Mouse (Mus musculus) midbrain, embryonic 14.5 days (tissue): ENCODE data around the gene Srsf2. TPM values are rescaled to one million over a fixed set of nuclear protein-coding genes. Genes with fewer than 3 reads are reported as not detected.

Source experiments
- ATAC-seq: fragments of 200-750 bp; cut with Nextera tagmentation; 2 replicates; pipeline ENCODE4 v1.8.0; 2017; ENCODE audit warnings: moderate number of reproducible peaks, moderate library complexity; ENCODE audit not compliant: low FRiP score, low TSS enrichment
- DNase-seq: peaks from one replicate; pipeline ENCODE4 v3.0.0-alpha.2; 2015
- H3K27ac ChIP-seq: fragments of 300-500 bp; sonication (generic); replicated peaks from 2 replicates; pipeline ENCODE4 v1.5.1; 2014; ENCODE audit warnings: mild to moderate bottlenecking, low read depth, low read length, moderate library complexity
- H3K27me3 ChIP-seq: fragments of 300-500 bp; sonication (generic); 2 replicates; pipeline ENCODE4 v1.6.1; 2014; ENCODE audit warnings: low read length, control low read depth, mixed read lengths; ENCODE audit not compliant: control insufficient read depth, insufficient read depth
- H3K36me3 ChIP-seq: fragments of 300-500 bp; sonication (generic); 2 replicates; pipeline ENCODE4 v1.6.1; 2014; ENCODE audit warnings: low read length, control low read depth; ENCODE audit not compliant: control insufficient read depth, insufficient read depth
- H3K4me1 ChIP-seq: fragments of 300-500 bp; sonication (generic); 2 replicates; pipeline ENCODE4 v1.6.1; 2014; ENCODE audit warnings: mild to moderate bottlenecking, antibody characterized with exemption, low read length, control low read depth; ENCODE audit not compliant: control insufficient read depth, insufficient read depth
- H3K4me2 ChIP-seq: fragments of 300-500 bp; sonication (generic); 2 replicates; pipeline ENCODE4 v1.6.1; 2014; ENCODE audit warnings: mild to moderate bottlenecking, low read length, moderate library complexity
- H3K4me3 ChIP-seq: fragments of 300-500 bp; sonication (generic); replicated peaks from 2 replicates; pipeline ENCODE4 v1.5.1; 2014; ENCODE audit warnings: low read depth, low read length
- H3K9ac ChIP-seq: fragments of 300-500 bp; sonication (generic); replicated peaks from 2 replicates; pipeline ENCODE4 v1.6.1; 2014; ENCODE audit warnings: mild to moderate bottlenecking, low read length, moderate library complexity
- H3K9me3 ChIP-seq: fragments of 300-500 bp; sonication (generic); 2 replicates; pipeline ENCODE4 v1.6.1; 2016; ENCODE audit warnings: low read length, control low read depth, mixed read lengths; ENCODE audit not compliant: control insufficient read depth
- WGBS: fragments of 180-500 bp; shearing (Covaris S2); extraction: QIAGEN DNeasy Blood & Tissue Kit; methylation state at CpG from one replicate; pipeline ENCODE4 v1.1.7; 2014; 5-methylcytosine and 5-hydroxymethylcytosine counted together
- polyA plus RNA-seq: library from polyadenylated mRNA; unstranded; fragments of >200 nt; fragmentation: Nextera tagmentation; extraction: Ambion mirVana; gene quantifications from 2 replicates; pipeline ENCODE4 v1.2.1, GENCODE M21; 2014

Srsf2 gene
- polyA plus RNA-seq, 1 experiment from 2014 or later, result 650 TPM

- DNase-seq (no peak), ATAC-seq (no peak)
- no peak overlapping the region for H3K27ac ChIP-seq
- H3K4me3 ChIP-seq, result no peak overlapping the region
- H3K4me2 ChIP-seq, result no peak overlapping the region
- no peak overlapping the region for H3K9ac ChIP-seq
- H3K27me3 ChIP-seq, result no peaks in the 10 kb centered on the region
- no peaks in the 10 kb centered on the region for H3K9me3 ChIP-seq
- WGBS, result 89% methylated on average over 10 of the region's 10 CpGs
- no peaks in the 10 kb centered on the region for H3K36me3 ChIP-seq
- no peaks in the 10 kb centered on the region for H3K4me1 ChIP-seq
Observed at GRCm38 (mm10) chr11:116882446-116882845, 29.6 kb upstream of the Srsf2 start.

- Histone ChIP-seq H3K9ac (no peak overlapping the region), H3K27me3 (no peaks in the 10 kb centered on the region), H3K36me3 (no peaks in the 10 kb centered on the region), H3K9me3 (no peaks in the 10 kb centered on the region), H3K4me1 (no peaks in the 10 kb centered on the region), H3K4me3 (no peak overlapping the region), H3K4me2 (no peak overlapping the region), H3K27ac (no peak overlapping the region)
- DNase-seq (no peak), ATAC-seq (no peak)
- 45% methylated on average over 5 of the region's 5 CpGs for WGBS
Observed at GRCm38 (mm10) chr11:116881440-116881839, 28.5 kb upstream of the Srsf2 start.

- ATAC-seq (no peak), DNase-seq (no peak)
- Histone ChIP-seq H3K9me3 (no peaks in the 10 kb centered on the region), H3K4me2 (no peak overlapping the region), H3K4me1 (no peaks in the 10 kb centered on the region), H3K27ac (no peak overlapping the region), H3K36me3 (no peaks in the 10 kb centered on the region), H3K4me3 (no peak overlapping the region), H3K9ac (no peak overlapping the region), H3K27me3 (no peaks in the 10 kb centered on the region)
- 69% methylated on average over 7 of the region's 7 CpGs for WGBS
Observed at GRCm38 (mm10) chr11:116880839-116881238, 27.9 kb upstream of the Srsf2 start.

- ATAC-seq (no peak), DNase-seq (no peak)
- Histone ChIP-seq H3K4me1 (no peaks in the 10 kb centered on the region), H3K9ac (no peak overlapping the region), H3K27ac (no peak overlapping the region), H3K4me3 (no peak overlapping the region), H3K4me2 (no peak overlapping the region), H3K36me3 (peaks cover 17% of the 10 kb centered on the region), H3K9me3 (no peaks in the 10 kb centered on the region), H3K27me3 (no peaks in the 10 kb centered on the region)
- WGBS, result 92% methylated on average over 8 of the region's 8 CpGs
Observed at GRCm38 (mm10) chr11:116878454-116878853, 25.6 kb upstream of the Srsf2 start.

GRCm38 (mm10) chr11:116873987-116874386 is 21.1 kb upstream of the Srsf2 start:
- DNase-seq, result no peak
- 92% methylated on average over 20 of the region's 20 CpGs for WGBS
- Histone ChIP-seq H3K27me3 (no peaks in the 10 kb centered on the region), H3K27ac (no peak overlapping the region), H3K9ac (no peak overlapping the region), H3K36me3 (peaks cover 54% of the 10 kb centered on the region), H3K9me3 (no peaks in the 10 kb centered on the region), H3K4me1 (no peaks in the 10 kb centered on the region), H3K4me3 (no peak overlapping the region), H3K4me2 (no peak overlapping the region)
- no peak for ATAC-seq

- DNase-seq (no peak), ATAC-seq (no peak)
- H3K9ac ChIP-seq, result no peak overlapping the region
- no peak overlapping the region for H3K4me2 ChIP-seq
- H3K36me3 ChIP-seq, result peaks cover 69% of the 10 kb centered on the region
- no peak overlapping the region for H3K4me3 ChIP-seq
- no peaks in the 10 kb centered on the region for H3K4me1 ChIP-seq
- H3K27me3 ChIP-seq, result no peaks in the 10 kb centered on the region
- WGBS, result 93% methylated on average over 9 of the region's 9 CpGs
- no peaks in the 10 kb centered on the region for H3K9me3 ChIP-seq
- no peak overlapping the region for H3K27ac ChIP-seq
Observed at GRCm38 (mm10) chr11:116871538-116871937, 18.6 kb upstream of the Srsf2 start.

GRCm38 (mm10) chr11:116869641-116870040 is 16.7 kb upstream of the Srsf2 start:
- ATAC-seq, result no peak
- no peaks in the 10 kb centered on the region for H3K27me3 ChIP-seq
- no peaks in the 10 kb centered on the region for H3K9me3 ChIP-seq
- H3K9ac ChIP-seq, result no peak overlapping the region
- H3K4me2 ChIP-seq, result no peak overlapping the region
- H3K36me3 ChIP-seq, result peaks cover 83% of the 10 kb centered on the region
- no peak overlapping the region for H3K4me3 ChIP-seq
- WGBS, result 95% methylated on average over 4 of the region's 4 CpGs
- no peak overlapping the region for H3K27ac ChIP-seq
- H3K4me1 ChIP-seq, result no peaks in the 10 kb centered on the region
- no peak for DNase-seq

- Histone ChIP-seq H3K4me1 (no peaks in the 10 kb centered on the region), H3K4me3 (no peak overlapping the region), H3K27ac (no peak overlapping the region), H3K27me3 (no peaks in the 10 kb centered on the region), H3K9me3 (no peaks in the 10 kb centered on the region), H3K36me3 (peaks cover 82% of the 10 kb centered on the region), H3K9ac (no peak overlapping the region), H3K4me2 (no peak overlapping the region)
- no peak for DNase-seq
- 88% methylated on average over 8 of the region's 8 CpGs for WGBS
- no peak for ATAC-seq
Observed at GRCm38 (mm10) chr11:116869223-116869622, 16.3 kb upstream of the Srsf2 start.

- H3K27ac ChIP-seq, result no peak overlapping the region
- no peak overlapping the region for H3K9ac ChIP-seq
- ATAC-seq (no peak), DNase-seq (no peak)
- H3K9me3 ChIP-seq, result no peaks in the 10 kb centered on the region
- 76% methylated on average over 3 of the region's 3 CpGs for WGBS
- no peak overlapping the region for H3K4me3 ChIP-seq
- peaks cover 81% of the 10 kb centered on the region for H3K36me3 ChIP-seq
- no peaks in the 10 kb centered on the region for H3K4me1 ChIP-seq
- H3K27me3 ChIP-seq, result no peaks in the 10 kb centered on the region
- no peak overlapping the region for H3K4me2 ChIP-seq
Observed at GRCm38 (mm10) chr11:116868129-116868528, 15.2 kb upstream of the Srsf2 start.
